Mouse (Mus musculus) lung, embryonic 15.5 days (tissue): ENCODE data around the gene Scap. TPM values are rescaled to one million over a fixed set of nuclear protein-coding genes. Genes with fewer than 3 reads are reported as not detected.
A peak's percentile ranks its signal among the peaks of the same experiment; 100 is the strongest.

Experiments used
- ATAC-seq: fragments of 200-750 bp; cut with Nextera tagmentation; 2 replicates; pipeline ENCODE4 v1.8.0; 2017; ENCODE audit warnings: moderate number of reproducible peaks, borderline replicate concordance; ENCODE audit not compliant: low FRiP score, low TSS enrichment; ENCODE audit errors: extremely low read depth
- H3K27ac ChIP-seq: fragments of 300-500 bp; sonication (generic); 2 replicates; pipeline ENCODE4 v1.5.1; 2015; ENCODE audit warnings: moderate library complexity, mild to moderate bottlenecking, inconsistent platforms
- H3K27me3 ChIP-seq: fragments of 300-500 bp; sonication (generic); 2 replicates; pipeline ENCODE4 v1.6.1; 2015; ENCODE audit warnings: inconsistent platforms
- H3K36me3 ChIP-seq: fragments of 300-500 bp; sonication (generic); 2 replicates; pipeline ENCODE4 v1.6.1; 2015; ENCODE audit warnings: inconsistent platforms
- H3K4me1 ChIP-seq: fragments of 300-500 bp; sonication (generic); 2 replicates; pipeline ENCODE4 v1.6.1; 2015; ENCODE audit warnings: inconsistent platforms
- H3K4me2 ChIP-seq: fragments of 300-500 bp; sonication (generic); 2 replicates; pipeline ENCODE4 v1.6.1; 2015; ENCODE audit warnings: inconsistent platforms, mild to moderate bottlenecking, moderate library complexity
- H3K4me3 ChIP-seq: fragments of 300-500 bp; sonication (generic); 2 replicates; pipeline ENCODE4 v1.5.1; 2015; ENCODE audit warnings: mild to moderate bottlenecking, inconsistent platforms
- H3K9ac ChIP-seq: fragments of 300-500 bp; sonication (generic); 2 replicates; pipeline ENCODE4 v1.6.1; 2015; ENCODE audit warnings: inconsistent platforms
- H3K9me3 ChIP-seq: fragments of 300-500 bp; sonication (generic); 2 replicates; pipeline ENCODE4 v1.6.1; 2016; ENCODE audit warnings: inconsistent platforms
- WGBS: fragments of 180-500 bp; shearing (Covaris S2); methylation state at CpG from one replicate; pipeline ENCODE4 v1.1.7; 2015; 5-methylcytosine and 5-hydroxymethylcytosine counted together
- polyA plus RNA-seq: library from polyadenylated mRNA; unstranded; fragments of >200 nt; fragmentation: Nextera tagmentation; extraction: Ambion mirVana; gene quantifications from 2 replicates; pipeline ENCODE4 v1.2.1, GENCODE M21; 2015

Gene Scap
- polyA plus RNA-seq, 1 experiment from 2014 or later = 31.0 TPM

- no peaks in the 10 kb centered on the region for H3K27me3 ChIP-seq
- ATAC-seq = no peak
- H3K9ac ChIP-seq = no peak overlapping the region
- H3K9me3 ChIP-seq = no peaks in the 10 kb centered on the region
- peaks cover 1% of the 10 kb centered on the region; the same call in 1 of the 2 replicates for H3K4me1 ChIP-seq
- H3K27ac ChIP-seq = no peak overlapping the region
- no peaks in the 10 kb centered on the region for H3K36me3 ChIP-seq
- WGBS = 76% methylated on average over 5 of the region's 5 CpGs
- H3K4me3 ChIP-seq = no peak overlapping the region
- no peak overlapping the region for H3K4me2 ChIP-seq
Observed at GRCm38 (mm10) chr9:110340037-110340750, 7.1 kb downstream of the Scap start.

- no peak overlapping the region for H3K4me2 ChIP-seq
- H3K36me3 ChIP-seq = no peaks in the 10 kb centered on the region
- 80% methylated on average over 8 of the region's 8 CpGs for WGBS
- H3K9ac ChIP-seq = no peak overlapping the region
- H3K9me3 ChIP-seq = no peaks in the 10 kb centered on the region
- H3K27me3 ChIP-seq = no peaks in the 10 kb centered on the region
- no peak overlapping the region for H3K4me3 ChIP-seq
- peaks cover 4% of the 10 kb centered on the region; the same call in 1 of the 2 replicates for H3K4me1 ChIP-seq
- ATAC-seq = no peak
- no peak overlapping the region for H3K27ac ChIP-seq
Observed at GRCm38 (mm10) chr9:110342008-110342407, 8.9 kb downstream of the Scap start.

GRCm38 (mm10) chr9:110343805-110344204 is 10.7 kb downstream of the Scap start:
- Histone ChIP-seq H3K4me3 (no peak overlapping the region), H3K36me3 (no peaks in the 10 kb centered on the region), H3K9me3 (no peaks in the 10 kb centered on the region), H3K27ac (no peak overlapping the region), H3K27me3 (no peaks in the 10 kb centered on the region), H3K4me2 (no peak overlapping the region), H3K9ac (no peak overlapping the region), H3K4me1 (peaks cover 4% of the 10 kb centered on the region; the same call in 1 of the 2 replicates)
- WGBS = 27% methylated on average over 6 of the region's 6 CpGs
- no peak for ATAC-seq

- H3K27me3 ChIP-seq = no peaks in the 10 kb centered on the region
- ATAC-seq = no peak
- H3K4me1 ChIP-seq = peaks cover 9% of the 10 kb centered on the region; the same call in 1 of the 2 replicates
- H3K4me3 ChIP-seq = no peak overlapping the region
- WGBS = 45% methylated on average over 7 of the region's 7 CpGs
- no peaks in the 10 kb centered on the region for H3K9me3 ChIP-seq
- H3K36me3 ChIP-seq = no peaks in the 10 kb centered on the region
- H3K27ac ChIP-seq = peak overlapping the region; percentile 26; the same call in 1 of the 2 replicates
- no peak overlapping the region for H3K9ac ChIP-seq
- no peak overlapping the region for H3K4me2 ChIP-seq
Observed at GRCm38 (mm10) chr9:110345057-110345739, 12.1 kb downstream of the Scap start.

GRCm38 (mm10) chr9:110348899-110349298 is 15.8 kb downstream of the Scap start:
- H3K9ac ChIP-seq = no peak overlapping the region
- H3K9me3 ChIP-seq = no peaks in the 10 kb centered on the region
- WGBS = 57% methylated on average over 4 of the region's 4 CpGs
- H3K27me3 ChIP-seq = no peaks in the 10 kb centered on the region
- H3K27ac ChIP-seq = 0 out of 2 replicates have a peak overlapping the region, but pooled peaks have one; percentile 48
- peaks cover 9% of the 10 kb centered on the region; the same call in 1 of the 2 replicates for H3K4me1 ChIP-seq
- no peaks in the 10 kb centered on the region for H3K36me3 ChIP-seq
- ATAC-seq = no peak
- no peak overlapping the region for H3K4me2 ChIP-seq
- no peak overlapping the region for H3K4me3 ChIP-seq

GRCm38 (mm10) chr9:110350188-110350587 is 17.1 kb downstream of the Scap start:
- Histone ChIP-seq H3K4me2 (no peak overlapping the region), H3K9me3 (no peaks in the 10 kb centered on the region), H3K4me1 (0 out of 2 replicates have a peak, but pooled peaks cover 8% of the 10 kb centered on the region), H3K9ac (no peak overlapping the region), H3K36me3 (no peaks in the 10 kb centered on the region), H3K27me3 (no peaks in the 10 kb centered on the region), H3K27ac (no peak overlapping the region), H3K4me3 (no peak overlapping the region)
- ATAC-seq = no peak
- 81% methylated on average over 5 of the region's 5 CpGs for WGBS

GRCm38 (mm10) chr9:110350612-110351011 is 17.5 kb downstream of the Scap start:
- H3K4me2 ChIP-seq = no peak overlapping the region
- 85% methylated on average over 5 of the region's 5 CpGs for WGBS
- 0 out of 2 replicates have a peak, but pooled peaks cover 5% of the 10 kb centered on the region for H3K4me1 ChIP-seq
- no peaks in the 10 kb centered on the region for H3K9me3 ChIP-seq
- H3K27me3 ChIP-seq = no peaks in the 10 kb centered on the region
- no peak overlapping the region for H3K27ac ChIP-seq
- 0 out of 2 replicates have a peak, but pooled peaks cover 2% of the 10 kb centered on the region for H3K36me3 ChIP-seq
- no peak overlapping the region for H3K4me3 ChIP-seq
- H3K9ac ChIP-seq = no peak overlapping the region
- ATAC-seq = no peak

GRCm38 (mm10) chr9:110351350-110351749 is 18.3 kb downstream of the Scap start:
- Histone ChIP-seq H3K9me3 (no peaks in the 10 kb centered on the region), H3K27ac (no peak overlapping the region), H3K4me2 (no peak overlapping the region), H3K9ac (no peak overlapping the region), H3K4me3 (no peak overlapping the region), H3K36me3 (0 out of 2 replicates have a peak, but pooled peaks cover 2% of the 10 kb centered on the region), H3K27me3 (no peaks in the 10 kb centered on the region), H3K4me1 (0 out of 2 replicates have a peak, but pooled peaks cover 5% of the 10 kb centered on the region)
- ATAC-seq = no peak
- 77% methylated on average over 2 of the region's 2 CpGs for WGBS

- WGBS = 79% methylated on average over 8 of the region's 8 CpGs
- H3K4me2 ChIP-seq = no peak overlapping the region
Observed at GRCm38 (mm10) chr9:110351932-110352632, 19.0 kb downstream of the Scap start.

GRCm38 (mm10) chr9:110358341-110358740 is 25.3 kb downstream of the Scap start:
- H3K4me2 ChIP-seq = no peak overlapping the region
- no peak overlapping the region for H3K4me3 ChIP-seq
- no peak for ATAC-seq

More at GRCm38 (mm10) chr9:110351932-110352632, 19.0 kb downstream of the Scap start:
- Histone ChIP-seq H3K27ac (no peak overlapping the region), H3K4me1 (0 out of 2 replicates have a peak, but pooled peaks cover 5% of the 10 kb centered on the region), H3K4me3 (no peak overlapping the region), H3K36me3 (0 out of 2 replicates have a peak, but pooled peaks cover 2% of the 10 kb centered on the region), H3K9ac (no peak overlapping the region), H3K27me3 (no peaks in the 10 kb centered on the region), H3K9me3 (no peaks in the 10 kb centered on the region)
- no peak for ATAC-seq

GRCm38 (mm10) chr9:110361299-110361698 is 28.2 kb downstream of the Scap start:
- Histone ChIP-seq H3K27ac (no peak overlapping the region), H3K27me3 (no peaks in the 10 kb centered on the region), H3K9ac (no peak overlapping the region), H3K4me2 (no peak overlapping the region), H3K9me3 (no peaks in the 10 kb centered on the region), H3K4me3 (no peak overlapping the region), H3K36me3 (no peaks in the 10 kb centered on the region), H3K4me1 (no peaks in the 10 kb centered on the region)
- ATAC-seq = no peak
- 44% methylated on average over 12 of the region's 12 CpGs for WGBS

More at GRCm38 (mm10) chr9:110358341-110358740, 25.3 kb downstream of the Scap start:
- no peak overlapping the region for H3K27ac ChIP-seq
- 67% methylated on average over 2 of the region's 2 CpGs for WGBS
- no peaks in the 10 kb centered on the region for H3K9me3 ChIP-seq
- H3K27me3 ChIP-seq = no peaks in the 10 kb centered on the region
- no peak overlapping the region for H3K9ac ChIP-seq
- H3K4me1 ChIP-seq = no peaks in the 10 kb centered on the region
- 0 out of 2 replicates have a peak, but pooled peaks cover 2% of the 10 kb centered on the region for H3K36me3 ChIP-seq
